Mouse (Mus musculus): ENCODE measurements around the gene H2-Ke6.

DNA sequence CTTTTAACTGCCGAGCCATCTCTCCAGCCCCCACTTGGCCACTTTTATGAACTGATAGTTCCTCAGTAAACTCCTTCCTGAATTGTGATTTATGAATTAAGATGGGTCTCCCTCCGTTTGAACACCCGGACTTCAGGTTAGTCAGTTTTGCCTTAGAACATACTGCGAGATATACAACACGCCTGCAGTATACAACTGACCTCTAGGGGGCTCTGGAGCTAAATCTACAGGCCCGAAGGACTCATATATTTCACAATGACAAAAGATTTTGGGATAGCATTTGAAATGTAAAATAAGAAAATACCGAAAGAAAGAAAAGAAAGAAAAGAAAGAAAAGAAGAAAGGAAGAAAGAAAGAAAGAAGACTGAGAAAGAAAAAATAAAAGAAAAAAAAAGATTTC is 47.4 kb upstream of the H2-Ke6 start:
- TF ChIP-seq CTCF (IDR thresholded peaks at IDR 0.05; ENCODE audit: low read depth, low read length) = peak; percentile 24; the same call in 1 of the 2 replicates
- no peak for TF ChIP-seq POLR2AphosphoS5 (IDR thresholded peaks at IDR 0.05; ENCODE audit: insufficient replicate concordance, low read depth, low read length)
- TF ChIP-seq GATA1 (IDR thresholded peaks at IDR 0.05; ENCODE audit: borderline replicate concordance, low read length) = no peak
- no peak for TF ChIP-seq TAL1 (conservative IDR thresholded peaks at IDR 0.05; ENCODE audit: low read depth, low read length)

Data from G1E (cell line).